Mouse (Mus musculus): ENCODE data around the gene Mfsd6l. TPM values are rescaled to one million over a fixed set of nuclear protein-coding genes. Genes with fewer than 3 reads are reported as not detected.

The Mfsd6l gene
- total RNA-seq, 2 experiments from 2014 or later: 1.9 to 2.4 TPM

DNA sequence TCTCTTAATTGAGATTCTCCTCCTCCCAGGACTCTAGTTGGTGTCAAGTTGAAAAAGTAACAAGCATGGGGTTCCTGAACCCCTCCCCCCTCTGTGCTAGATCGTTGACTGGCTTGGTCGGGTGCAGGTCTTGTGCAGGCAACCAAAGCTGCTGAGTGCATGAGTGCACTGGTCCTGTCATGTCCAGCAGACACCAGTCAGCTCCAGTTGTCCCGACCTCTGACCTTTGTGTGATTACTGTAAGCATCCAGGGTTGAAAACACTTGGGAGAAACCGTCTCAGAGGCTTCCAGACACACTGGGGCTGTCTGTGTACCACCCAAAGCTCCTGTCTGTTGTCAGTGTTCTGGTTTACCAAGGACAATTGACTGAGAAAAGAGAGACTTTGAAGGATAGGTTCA, 5.6 kb upstream of the Mfsd6l start:
- no peak for ATAC-seq (ENCODE audit: poor library complexity, severe bottlenecking)

DNA sequence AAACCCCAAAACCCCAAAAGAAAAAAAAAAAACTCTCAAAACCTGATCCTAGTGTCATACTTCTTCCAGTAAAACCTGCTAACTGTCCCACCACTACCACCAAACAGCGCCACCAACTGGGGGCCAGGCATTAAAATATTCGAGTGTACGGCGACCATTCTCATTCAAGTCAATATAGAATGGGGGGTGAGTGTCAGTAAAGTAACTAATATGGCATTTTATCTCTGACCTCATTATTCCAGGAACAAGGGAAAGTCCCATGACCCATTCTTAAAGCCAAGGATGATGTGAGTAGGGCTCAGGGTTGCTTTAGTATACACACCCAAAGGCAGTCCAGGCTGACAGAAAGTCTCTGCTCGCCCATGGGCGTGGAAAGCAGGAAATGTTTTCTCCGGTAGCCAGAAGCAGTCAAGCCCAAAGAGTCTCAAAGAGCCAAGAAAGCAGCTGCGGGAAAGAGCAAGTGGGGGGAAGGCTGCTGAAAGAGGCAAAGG, 2.0 kb upstream of the Mfsd6l start:
- ATAC-seq (ENCODE audit: poor library complexity, severe bottlenecking): no peak

DNA sequence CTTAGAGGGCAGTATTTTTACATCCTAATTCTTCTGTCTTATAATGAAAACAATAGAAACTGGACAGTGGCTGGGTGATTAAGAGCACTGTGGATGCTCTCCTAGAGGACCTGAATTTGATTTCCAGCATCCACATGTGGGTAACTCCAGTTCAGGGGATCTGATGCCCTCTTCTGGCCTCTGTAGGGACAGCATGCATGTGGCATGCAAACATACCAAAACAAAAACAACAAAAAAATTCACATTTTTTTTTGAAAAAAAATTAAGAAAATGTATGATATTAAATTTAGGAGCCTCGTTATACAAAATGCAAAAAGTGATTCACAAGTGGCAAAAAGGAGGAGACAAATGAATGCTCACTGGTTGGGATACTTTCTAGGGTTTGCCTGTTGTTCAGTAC, 3.6 kb downstream of the Mfsd6l start:
- no peak for ATAC-seq (ENCODE audit: poor library complexity, severe bottlenecking)

DNA sequence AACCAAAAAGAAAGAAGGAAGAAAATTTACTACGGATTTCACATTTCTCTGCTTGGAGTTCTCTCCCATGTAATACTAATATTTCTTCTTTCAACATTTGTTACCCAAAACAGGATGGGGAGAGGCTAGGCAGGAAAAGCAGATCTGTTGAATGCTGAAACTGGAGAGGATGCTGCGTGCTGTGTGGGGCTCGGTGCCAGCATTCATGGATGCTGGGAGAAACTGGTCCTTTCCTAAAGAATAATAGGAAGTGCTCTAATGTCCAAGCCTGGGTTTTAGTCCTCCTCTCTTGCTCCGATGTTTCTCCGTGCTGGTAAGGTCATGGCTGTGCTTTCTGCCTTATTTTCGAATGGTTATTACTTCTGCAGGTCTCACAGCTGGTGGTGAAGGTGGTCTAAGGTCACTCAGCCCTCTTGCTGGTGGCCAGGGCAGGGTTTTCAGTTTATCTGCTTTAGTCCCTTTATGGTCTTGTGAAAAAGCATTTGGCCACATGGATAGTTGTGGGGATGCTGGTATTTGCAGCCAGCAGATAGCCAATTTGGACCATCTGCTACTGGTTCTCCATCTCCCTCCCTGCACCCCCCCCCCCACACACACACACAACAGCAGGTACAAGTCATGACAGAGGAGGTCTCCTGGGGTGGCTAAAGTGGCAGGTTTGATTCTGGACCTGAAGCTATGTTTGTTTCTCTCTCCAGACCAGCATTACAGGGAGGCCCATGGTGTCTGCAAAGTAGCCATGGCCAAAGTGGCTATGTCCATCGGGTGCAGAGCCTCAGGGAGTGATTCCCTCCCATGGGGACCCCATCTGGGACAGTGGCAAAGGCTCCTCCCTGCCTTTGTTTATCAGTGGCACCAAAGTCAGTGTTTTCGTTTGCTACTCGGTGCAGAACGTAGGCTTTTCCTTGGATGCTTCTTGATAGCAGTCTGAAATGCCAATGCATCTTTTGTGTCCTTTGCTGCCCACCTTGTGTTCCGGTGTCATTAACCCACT, 6.3 kb downstream of the Mfsd6l start:
- ATAC-seq (ENCODE audit: poor library complexity, severe bottlenecking): no peak

DNA sequence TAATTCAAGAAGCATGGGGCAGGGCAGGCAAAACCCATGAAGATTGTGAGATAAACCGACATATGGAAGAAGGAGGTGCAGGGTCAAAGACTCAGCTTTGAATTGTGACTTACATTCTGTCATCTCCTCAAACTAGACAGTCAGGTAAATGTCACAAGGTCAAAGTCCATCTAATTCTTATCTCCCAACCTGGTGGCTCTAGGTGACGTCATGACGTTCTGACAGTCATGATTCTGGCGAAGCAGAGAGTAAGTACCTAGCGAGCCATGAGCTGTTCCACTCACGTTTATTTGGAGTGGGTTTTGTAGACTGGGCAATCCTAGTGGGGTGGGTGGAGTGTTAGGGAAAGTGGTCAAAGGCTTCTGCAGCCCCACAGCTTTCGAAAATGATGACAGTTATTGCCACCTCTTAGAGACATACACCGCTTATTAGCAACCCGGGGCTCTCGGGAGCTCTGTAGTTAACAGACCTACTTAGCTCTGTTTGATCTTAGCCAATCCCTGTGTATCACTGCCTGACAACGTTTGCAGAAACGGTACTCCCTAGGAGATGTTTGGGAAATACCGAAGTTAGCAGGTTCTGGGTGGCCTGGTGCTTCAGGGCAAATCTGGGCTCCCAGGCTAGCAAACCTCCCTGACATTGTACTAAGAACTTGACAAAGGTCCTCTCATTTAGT, 8.5 kb downstream of the Mfsd6l start:
- no peak for ATAC-seq (ENCODE audit: poor library complexity, severe bottlenecking)

DNA sequence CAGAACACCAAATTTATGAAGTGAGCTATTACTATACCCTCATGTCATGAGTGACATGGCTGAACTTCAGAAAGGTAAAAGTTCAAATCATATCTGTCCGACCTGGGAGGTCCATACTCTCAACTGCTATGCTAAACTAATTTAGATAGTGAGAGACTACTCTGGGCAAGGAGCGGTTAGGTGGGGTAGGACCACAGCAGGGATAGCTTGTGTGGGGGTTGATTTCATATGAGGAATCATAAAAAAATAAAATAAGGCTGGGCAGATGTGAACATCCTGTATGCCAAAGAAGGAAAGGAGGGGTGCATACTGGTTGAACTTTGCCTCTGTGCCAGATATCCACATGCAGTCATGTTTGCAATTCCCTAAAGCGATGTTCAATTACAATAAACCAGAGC, 9.0 kb downstream of the Mfsd6l start:
- no peak for ATAC-seq (ENCODE audit: poor library complexity, severe bottlenecking)

DNA sequence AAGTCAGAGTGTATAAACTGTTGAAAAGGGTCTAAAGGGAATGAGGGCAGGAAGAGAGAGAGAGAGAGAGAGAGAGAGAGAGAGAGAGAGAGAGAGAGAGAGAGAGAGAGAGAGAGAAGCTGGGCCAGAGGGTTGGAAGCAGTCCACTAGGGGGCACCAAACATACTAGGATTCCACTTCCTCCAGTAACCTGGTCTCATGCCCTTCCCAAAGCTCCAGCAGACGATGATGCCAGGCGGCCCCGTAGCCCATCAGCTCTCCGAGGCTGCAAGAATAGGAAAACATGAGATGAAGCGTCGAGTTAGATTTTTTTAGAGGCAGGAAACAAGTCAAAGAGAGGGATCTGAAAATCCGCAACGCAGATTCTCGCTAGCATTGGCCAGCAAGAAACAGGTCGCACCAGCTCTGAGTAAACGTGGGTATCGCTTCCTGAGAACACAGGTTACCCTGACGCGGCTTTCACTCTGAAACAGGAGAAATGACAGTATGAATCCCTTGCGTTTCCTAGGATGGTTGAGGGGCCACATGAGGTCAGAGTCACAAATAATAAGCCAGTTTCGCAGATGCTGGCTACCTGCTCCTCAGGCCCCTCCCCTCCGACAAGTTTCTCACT, 10.6 kb downstream of the Mfsd6l start:
- 0 out of 2 replicates have a peak, but pooled peaks have one; percentile 40 for ATAC-seq (ENCODE audit: poor library complexity, severe bottlenecking)

DNA sequence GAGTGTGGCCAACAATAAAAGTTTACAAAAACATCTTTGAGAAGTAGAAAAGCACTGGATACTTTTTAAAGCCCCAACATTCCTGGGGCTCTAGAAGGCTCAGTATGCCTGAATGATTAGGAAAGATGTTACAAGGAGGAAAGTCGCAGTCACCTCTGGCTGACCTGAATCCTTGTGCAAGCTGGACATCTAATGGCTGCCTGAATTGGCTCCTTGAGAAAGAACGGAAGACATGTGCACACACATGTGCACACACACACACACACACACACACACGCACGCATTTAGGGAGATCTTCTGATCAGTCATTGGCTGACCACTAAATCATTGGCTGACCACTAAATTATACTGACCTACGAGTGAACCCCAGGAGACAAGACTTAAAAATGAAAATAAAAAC, 14.9 kb downstream of the Mfsd6l start:
- ATAC-seq (ENCODE audit: poor library complexity, severe bottlenecking): no peak

DNA sequence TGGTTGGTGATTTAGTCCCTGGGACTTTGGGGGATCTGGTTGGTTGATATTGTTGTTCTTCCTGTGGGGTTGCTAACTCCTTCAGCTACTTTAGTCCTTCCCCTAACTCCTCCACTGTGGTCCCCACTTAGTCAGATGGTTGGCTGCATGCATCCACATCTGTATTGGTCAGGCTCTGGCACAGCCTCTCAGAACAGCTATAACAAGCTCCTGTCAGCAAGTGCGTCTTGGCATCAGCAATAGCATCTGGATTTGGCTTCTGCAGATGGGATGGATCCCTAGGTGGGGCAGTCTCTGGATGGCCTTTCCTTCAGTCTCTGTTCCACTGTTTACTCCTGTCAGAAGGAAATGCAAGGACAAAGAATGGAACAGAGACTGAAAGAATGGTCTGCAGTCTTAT, 21.1 kb downstream of the Mfsd6l start:
- ATAC-seq (ENCODE audit: poor library complexity, severe bottlenecking): no peak

DNA sequence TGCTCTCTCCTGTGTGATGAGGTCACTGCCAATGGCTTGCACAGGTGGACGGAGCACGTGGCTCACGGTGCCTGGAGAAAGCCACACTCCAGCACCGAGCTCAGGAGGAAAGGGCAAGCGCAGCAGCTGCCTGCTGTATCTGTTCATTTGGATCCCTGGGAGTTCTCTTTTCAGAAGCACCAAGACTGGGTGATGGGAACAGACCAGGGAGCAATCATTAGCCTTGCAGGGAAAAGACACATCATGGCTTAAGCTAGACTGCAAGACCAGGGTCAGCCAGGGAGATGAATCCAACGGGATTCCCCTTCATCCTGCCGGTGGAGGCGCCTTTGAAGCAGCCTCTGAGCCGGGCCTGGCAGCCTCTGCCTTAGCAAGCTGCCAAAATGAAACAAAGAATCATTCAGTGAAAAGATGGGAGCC, 23.5 kb downstream of the Mfsd6l start:
- ATAC-seq (ENCODE audit: poor library complexity, severe bottlenecking): no peak

DNA sequence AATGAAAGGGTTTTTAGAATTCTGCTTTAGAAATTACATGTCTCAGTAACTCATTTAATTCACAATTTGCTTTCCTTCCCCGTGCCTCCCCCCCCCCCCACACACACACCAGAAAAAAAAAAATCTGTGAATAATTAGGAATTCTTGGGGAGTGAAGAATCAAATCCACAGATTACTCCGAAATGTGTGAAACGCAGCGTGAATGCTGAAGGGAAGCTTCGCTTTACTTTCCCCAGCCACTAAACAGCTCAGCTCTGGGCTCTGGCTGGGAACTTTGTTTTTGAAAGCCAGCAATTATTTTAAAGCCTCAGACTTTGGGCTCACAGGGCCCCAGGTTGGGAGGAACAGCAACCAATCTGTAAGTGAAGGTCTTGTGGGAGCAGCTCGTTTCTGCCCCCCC, 24.6 kb downstream of the Mfsd6l start:
- no peak for ATAC-seq (ENCODE audit: poor library complexity, severe bottlenecking)

DNA sequence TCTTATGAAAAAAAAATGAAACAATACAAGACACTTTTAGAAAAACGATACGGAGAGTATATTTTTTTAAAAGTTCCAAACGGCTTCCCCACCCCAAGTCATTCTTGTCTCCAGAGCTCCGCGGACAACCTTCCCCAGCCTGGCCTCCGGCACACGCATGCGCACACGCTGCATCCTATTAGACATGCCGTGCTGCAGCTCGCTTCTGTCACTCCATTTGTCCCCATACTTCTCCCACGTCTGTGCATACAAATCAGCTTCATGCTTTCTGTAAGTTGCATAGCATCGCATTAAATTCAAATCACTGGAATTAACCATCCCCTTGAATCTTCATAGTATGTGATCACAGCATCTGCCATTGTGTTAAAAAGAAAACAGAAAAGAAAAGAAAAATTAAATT, 27.2 kb downstream of the Mfsd6l start:
- no peak for ATAC-seq (ENCODE audit: poor library complexity, severe bottlenecking)

DNA sequence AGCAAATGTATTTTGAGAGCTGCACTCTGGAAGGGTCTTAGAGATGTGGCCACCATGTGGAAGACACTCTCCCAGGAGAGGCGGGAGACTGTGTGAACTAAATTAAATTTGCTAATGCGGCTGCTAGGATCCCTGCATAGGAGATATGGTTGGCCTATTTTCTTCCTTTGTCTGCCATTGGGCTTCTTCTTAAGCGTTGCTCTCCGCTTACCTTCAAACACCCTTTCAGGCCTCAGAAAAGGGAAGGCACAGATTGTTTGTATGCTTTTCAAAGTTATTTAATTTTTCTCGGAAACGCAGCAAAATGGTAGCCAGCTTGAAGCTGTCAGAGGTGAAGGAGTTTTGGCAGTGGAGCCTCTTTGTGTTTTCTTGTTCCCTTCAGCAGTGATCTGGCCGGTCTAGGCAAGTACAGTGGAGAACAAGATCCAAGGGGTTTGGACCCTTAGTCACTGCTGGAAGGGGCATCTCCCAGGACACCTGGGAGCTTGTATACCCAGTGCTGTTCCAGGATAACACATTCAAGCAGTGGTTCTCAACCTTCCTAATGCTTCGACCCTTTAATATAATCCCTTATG, 28.0 kb downstream of the Mfsd6l start:
- no peak for ATAC-seq (ENCODE audit: poor library complexity, severe bottlenecking)

DNA sequence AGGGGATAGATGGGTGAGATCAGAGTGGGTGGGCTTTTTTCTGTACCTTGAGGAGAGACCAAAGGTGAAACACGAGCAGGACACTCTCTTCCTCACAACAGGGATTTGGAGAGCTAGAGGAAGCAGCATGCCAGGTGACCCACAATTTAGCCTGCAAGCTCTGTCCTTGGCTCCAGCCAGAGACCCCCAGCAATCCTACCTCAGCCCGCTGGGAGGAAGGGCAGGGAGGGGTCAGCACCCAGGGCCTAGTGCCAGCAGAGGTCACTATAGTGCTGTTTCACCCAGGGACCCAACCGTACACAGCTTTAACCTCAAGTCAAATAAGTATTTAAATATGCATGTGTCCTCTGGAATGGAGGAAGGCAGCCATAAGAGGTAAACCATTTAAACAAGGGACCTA, 29.9 kb downstream of the Mfsd6l start:
- ATAC-seq (ENCODE audit: poor library complexity, severe bottlenecking): no peak

DNA sequence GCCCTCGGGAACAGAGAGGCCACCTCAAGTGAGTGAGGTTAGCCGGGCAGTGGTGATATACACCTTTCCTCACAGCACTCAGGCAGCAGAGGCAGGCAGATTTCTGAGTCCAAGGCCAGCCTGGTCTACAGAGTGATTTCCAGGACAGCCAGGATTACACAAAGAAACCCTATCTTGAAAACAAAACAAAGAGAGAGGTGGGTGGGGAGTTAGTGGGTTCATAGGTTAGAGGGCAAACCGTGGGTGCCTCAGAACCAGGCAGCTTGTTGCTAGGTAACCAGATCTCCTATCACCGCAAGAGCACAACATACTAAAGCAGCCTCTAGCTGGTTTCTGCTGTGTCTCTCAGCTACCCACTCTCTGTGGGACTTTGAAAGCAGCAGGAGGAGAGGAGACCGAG, 30.7 kb downstream of the Mfsd6l start, which contains the start of gene Ccdc42:
Gene Ccdc42 (plus strand): TSS at position 301 of the 400 bp plus-strand sequence.
- ATAC-seq (ENCODE audit: poor library complexity, severe bottlenecking): no peak

DNA sequence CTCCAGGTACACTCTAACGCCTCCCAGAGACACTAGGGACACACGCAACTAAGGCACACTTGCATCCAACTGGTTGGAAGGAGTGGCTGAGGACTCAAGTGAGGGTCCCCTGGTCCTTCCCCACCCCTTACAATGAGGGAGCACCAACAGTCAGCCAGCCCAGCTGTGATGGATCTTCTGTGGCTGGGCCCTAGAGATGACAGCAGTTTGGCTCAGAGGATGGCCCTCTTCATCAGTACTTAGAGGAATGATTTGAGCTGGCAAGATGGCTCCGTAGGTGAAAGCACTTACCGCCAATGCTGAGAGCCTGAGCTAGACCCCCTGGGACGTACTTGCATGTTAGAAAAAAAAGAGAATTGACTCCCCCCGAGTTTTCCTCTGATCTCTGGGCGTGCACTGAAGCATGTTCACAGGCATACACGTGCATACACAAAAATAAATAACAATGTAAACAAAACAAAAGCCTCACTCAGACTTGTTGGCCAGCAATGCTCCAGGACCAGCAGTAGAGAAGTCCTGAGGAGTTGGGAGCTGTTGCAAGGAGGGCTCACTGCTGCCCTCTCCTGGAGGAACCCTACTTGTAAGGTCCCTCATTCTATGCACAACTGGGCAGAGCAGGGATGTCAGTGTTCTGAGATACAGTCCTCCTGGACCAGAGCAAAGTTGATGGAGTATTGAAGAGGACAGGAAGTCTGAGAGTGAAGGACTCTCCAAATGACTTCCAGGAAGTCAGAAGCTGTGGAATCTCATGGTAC, 33.2 kb downstream of the Mfsd6l start:
- 0 out of 2 replicates have a peak, but pooled peaks have one; percentile 52 for ATAC-seq (ENCODE audit: poor library complexity, severe bottlenecking)

DNA sequence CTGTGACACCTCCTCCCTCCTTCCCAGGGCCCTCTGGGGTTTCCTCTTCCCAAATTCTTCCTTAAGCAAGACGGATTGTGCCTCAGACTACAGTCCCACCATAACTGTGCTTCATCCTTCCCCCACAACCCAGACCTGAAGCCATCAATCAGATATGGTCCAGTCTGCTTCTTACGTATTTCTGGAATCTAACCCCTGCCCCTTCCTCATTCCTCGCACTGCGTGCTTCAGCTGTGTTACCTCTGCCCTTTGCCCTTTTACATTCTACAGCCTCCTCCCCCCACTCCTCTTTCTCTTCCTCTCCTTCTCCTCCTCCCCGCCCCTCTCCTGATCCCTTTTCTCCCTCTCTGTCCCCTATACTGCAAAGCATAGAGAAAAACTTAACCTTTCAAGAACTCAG, 35.7 kb downstream of the Mfsd6l start:
- ATAC-seq (ENCODE audit: poor library complexity, severe bottlenecking): no peak

DNA sequence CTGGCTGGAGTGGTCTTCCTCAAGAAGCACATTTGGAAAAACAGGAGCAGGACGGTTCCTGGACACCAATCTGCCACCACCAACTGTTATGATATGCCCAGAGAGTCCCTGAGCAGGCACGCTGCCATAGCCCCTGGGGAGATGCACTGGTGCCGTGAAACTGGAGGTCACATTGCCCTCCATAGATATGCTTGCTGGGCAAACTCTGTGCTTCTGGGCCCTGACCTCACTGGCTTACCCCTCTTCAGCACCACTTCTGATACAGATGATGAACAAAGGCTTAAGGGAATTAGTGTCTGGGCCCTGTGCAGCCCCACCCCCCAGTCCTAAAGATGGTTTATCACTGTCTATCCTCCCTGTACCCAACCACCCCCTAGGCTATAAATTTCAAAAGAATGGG, 37.3 kb downstream of the Mfsd6l start:
- ATAC-seq (ENCODE audit: poor library complexity, severe bottlenecking): no peak

DNA sequence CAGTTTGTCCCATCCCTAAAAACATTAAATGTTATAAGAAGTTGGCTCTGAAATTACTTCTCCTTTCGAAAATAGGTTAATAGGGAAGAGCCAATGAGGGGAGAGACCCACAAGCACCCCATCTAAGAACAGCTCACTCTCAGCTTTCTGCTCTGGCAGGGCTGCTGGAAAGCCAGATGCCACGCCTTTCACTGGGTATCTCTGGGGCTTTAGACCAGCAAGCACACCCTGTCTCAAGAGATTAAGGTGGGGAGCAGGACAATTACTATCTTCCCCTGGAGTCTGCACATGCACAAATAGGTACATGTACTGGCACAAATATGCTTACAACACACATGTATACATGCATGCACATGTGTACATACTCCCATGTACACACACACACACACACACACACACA, 41.9 kb downstream of the Mfsd6l start:
- no peak for ATAC-seq (ENCODE audit: poor library complexity, severe bottlenecking)

DNA sequence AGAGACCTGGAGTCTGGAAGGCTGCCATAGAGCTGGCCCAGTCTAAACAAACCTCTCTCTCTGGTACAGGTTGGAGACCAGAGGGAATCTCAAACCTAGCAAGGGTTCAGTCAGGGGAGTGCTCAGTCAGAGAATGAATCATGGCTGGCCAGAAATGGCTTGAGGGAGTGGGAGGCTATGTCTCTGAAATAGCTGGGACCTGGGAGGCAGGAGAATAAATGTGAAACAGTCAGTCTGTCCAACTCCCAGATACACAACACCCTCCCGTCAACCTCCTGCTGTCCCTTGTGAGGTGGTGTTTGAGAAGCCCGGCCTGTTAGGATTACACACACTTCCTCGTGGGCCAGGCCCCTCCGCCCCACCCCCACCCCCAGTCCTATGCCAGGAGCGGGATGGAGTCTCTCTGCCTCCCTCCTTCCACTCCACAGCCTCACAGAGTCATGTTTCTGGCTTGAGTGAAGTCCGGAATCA, 44.6 kb downstream of the Mfsd6l start:
- ATAC-seq (ENCODE audit: poor library complexity, severe bottlenecking): no peak
